Mouse (Mus musculus) layer of hippocampus, adult 2 months (tissue): ENCODE results near the gene Sun1. TPM values are rescaled to one million over a fixed set of nuclear protein-coding genes. Genes with fewer than 3 reads are reported as not detected.
A peak's percentile ranks its signal among the peaks of the same experiment; 100 is the strongest.

Source experiments
- DNase-seq, 2 experiments: peaks; one replicate each; pipeline ENCODE4 v3.0.0; 2022; ENCODE audit warnings: low spot score in 2 of 2
- H3K27ac ChIP-seq: fragments of 200-600 bp; 2 replicates; pipeline ENCODE4 v1.8.1; 2022
- H3K4me3 ChIP-seq: fragments of 200-600 bp; 2 replicates; pipeline ENCODE4 v1.8.1; 2022; ENCODE audit warnings: mild to moderate bottlenecking
- CTCF ChIP-seq: fragments of 200-600 bp; conservative IDR thresholded peaks from 2 replicates; pipeline ENCODE4 v1.8.1; 2022; ENCODE audit warnings: antibody characterized with exemption, mild to moderate bottlenecking, moderate library complexity
- total RNA-seq, 2 experiments: library from RNA; stranded (reverse); gene quantifications; 2 replicates each; pipeline ENCODE4 v1.2.3; 2021

Gene Sun1
- total RNA-seq, 2 experiments from 2014 or later: 78.8 to 91.0 TPM

- no peak for DNase-seq
- no peak overlapping the region for H3K4me3 ChIP-seq
- no peak overlapping the region for H3K27ac ChIP-seq
- TF ChIP-seq CTCF: no peak
Measured at GRCm38 (mm10) chr5:139257818-139258217, 57.4 kb downstream of the Sun1 start.

- TF ChIP-seq CTCF: no peak
- DNase-seq: no peak
- H3K27ac ChIP-seq: no peak overlapping the region
- no peak overlapping the region for H3K4me3 ChIP-seq
Measured at GRCm38 (mm10) chr5:139258371-139259035, 58.1 kb downstream of the Sun1 start.

GRCm38 (mm10) chr5:139259853-139260252 lies 59.4 kb downstream of the Sun1 start:
- Histone ChIP-seq H3K27ac (no peak overlapping the region), H3K4me3 (no peak overlapping the region)
- DNase-seq: no peak

GRCm38 (mm10) chr5:139261403-139261802 lies 61.0 kb downstream of the Sun1 start:
- TF ChIP-seq CTCF: no peak
- DNase-seq: no peak
- no peak overlapping the region for H3K27ac ChIP-seq

More at GRCm38 (mm10) chr5:139259853-139260252, 59.4 kb downstream of the Sun1 start:
- TF ChIP-seq CTCF: no peak

GRCm38 (mm10) chr5:139267661-139268060 lies 67.2 kb downstream of the Sun1 start:
- H3K4me3 ChIP-seq: no peak overlapping the region
- H3K27ac ChIP-seq: 0 out of 2 replicates have a peak overlapping the region, but pooled peaks have one; percentile 7
- no peak for TF ChIP-seq CTCF
- no peak for DNase-seq

More at GRCm38 (mm10) chr5:139261403-139261802, 61.0 kb downstream of the Sun1 start:
- H3K4me3 ChIP-seq: no peak overlapping the region

- H3K27ac ChIP-seq: peak overlapping the region; percentile 77
- no peak for TF ChIP-seq CTCF
- no peak overlapping the region for H3K4me3 ChIP-seq
- DNase-seq: no peak
Measured at GRCm38 (mm10) chr5:139270806-139271521, 70.5 kb downstream of the Sun1 start.

- H3K27ac ChIP-seq: peak overlapping the region; percentile 51
- no peak overlapping the region for H3K4me3 ChIP-seq
- no peak for DNase-seq
- TF ChIP-seq CTCF: no peak
Measured at GRCm38 (mm10) chr5:139271994-139272554, 71.6 kb downstream of the Sun1 start.

- no peak for DNase-seq
- H3K4me3 ChIP-seq: no peak overlapping the region
- peak overlapping the region; percentile 39; the same call in 1 of the 2 replicates for H3K27ac ChIP-seq
- TF ChIP-seq CTCF: no peak
Measured at GRCm38 (mm10) chr5:139277287-139277686, 76.8 kb downstream of the Sun1 start.

- DNase-seq: no peak
- peak overlapping the region; percentile 75 for H3K27ac ChIP-seq
- TF ChIP-seq CTCF: no peak
- no peak overlapping the region for H3K4me3 ChIP-seq
Measured at GRCm38 (mm10) chr5:139281373-139282112, 81.1 kb downstream of the Sun1 start.

GRCm38 (mm10) chr5:139282191-139282590 lies 81.8 kb downstream of the Sun1 start:
- peak; percentile 99 for TF ChIP-seq CTCF
- H3K27ac ChIP-seq: peak overlapping the region; percentile 75
- peak; percentile 80 to 93 for DNase-seq
- no peak overlapping the region for H3K4me3 ChIP-seq

- Histone ChIP-seq H3K4me3 (no peak overlapping the region), H3K27ac (peak overlapping the region; percentile 84)
- peak; percentile 22 for TF ChIP-seq CTCF
- DNase-seq: no peak
Measured at GRCm38 (mm10) chr5:139283460-139284180, 83.2 kb downstream of the Sun1 start.

GRCm38 (mm10) chr5:139285383-139286067 lies 85.1 kb downstream of the Sun1 start:
- TF ChIP-seq CTCF: no peak
- DNase-seq: no peak
- Histone ChIP-seq H3K27ac (peak overlapping the region; percentile 84), H3K4me3 (no peak overlapping the region)
